Mouse (Mus musculus) forebrain, embryonic 13.5 days (tissue): Measurements from ENCODE around the gene Sh3bgrl3. TPM values are rescaled to one million over a fixed set of nuclear protein-coding genes. Genes with fewer than 3 reads are reported as not detected.
A peak's percentile ranks its signal among the peaks of the same experiment; 100 is the strongest.

ENCODE experiments used
- ATAC-seq: fragments of 200-750 bp; cut with Nextera tagmentation; 2 replicates; pipeline ENCODE4 v1.8.0; 2017
- H3K27ac ChIP-seq: fragments of 300-500 bp; sonication (generic); 2 replicates; pipeline ENCODE4 v1.5.1; 2015; ENCODE audit warnings: inconsistent platforms, mild to moderate bottlenecking, moderate library complexity
- H3K27me3 ChIP-seq: fragments of 300-500 bp; sonication (generic); 2 replicates; pipeline ENCODE4 v1.6.1; 2015; ENCODE audit warnings: mild to moderate bottlenecking, inconsistent platforms
- H3K36me3 ChIP-seq: fragments of 300-500 bp; sonication (generic); 2 replicates; pipeline ENCODE4 v1.6.1; 2015; ENCODE audit warnings: mild to moderate bottlenecking, inconsistent platforms; ENCODE audit not compliant: poor library complexity, severe bottlenecking
- H3K4me1 ChIP-seq: fragments of 300-500 bp; sonication (generic); 2 replicates; pipeline ENCODE4 v1.6.1; 2015; ENCODE audit warnings: inconsistent platforms
- H3K4me2 ChIP-seq: fragments of 300-500 bp; sonication (generic); 2 replicates; pipeline ENCODE4 v1.6.1; 2015; ENCODE audit warnings: inconsistent platforms, mild to moderate bottlenecking, moderate library complexity
- H3K4me3 ChIP-seq: fragments of 300-500 bp; sonication (generic); 2 replicates; pipeline ENCODE4 v1.5.1; 2015; ENCODE audit warnings: mild to moderate bottlenecking, inconsistent platforms
- H3K9ac ChIP-seq: fragments of 300-500 bp; sonication (generic); 2 replicates; pipeline ENCODE4 v1.6.1; 2015; ENCODE audit warnings: mild to moderate bottlenecking, inconsistent platforms
- H3K9me3 ChIP-seq: fragments of 300-500 bp; sonication (generic); replicated peaks from 2 replicates; pipeline ENCODE4 v1.6.1; 2016; ENCODE audit warnings: inconsistent platforms
- WGBS: fragments of 180-500 bp; shearing (Covaris S2); methylation state at CpG from one replicate; pipeline ENCODE4 v1.1.7; 2015; 5-methylcytosine and 5-hydroxymethylcytosine counted together
- polyA plus RNA-seq: library from polyadenylated mRNA; unstranded; fragments of >200 nt; fragmentation: Nextera tagmentation; extraction: Ambion mirVana; gene quantifications from 2 replicates; pipeline ENCODE4 v1.2.1, GENCODE M21; 2015

Gene Sh3bgrl3
- polyA plus RNA-seq, 1 experiment from 2014 or later, result 285 TPM

GRCm38 (mm10) chr4:134126300-134127120, 2.1 kb downstream of the Sh3bgrl3 start:
- no peak overlapping the region for H3K4me2 ChIP-seq
- no peak overlapping the region for H3K27ac ChIP-seq
- no peak for ATAC-seq
- H3K36me3 ChIP-seq, result peaks cover 14% of the 10 kb centered on the region
- H3K27me3 ChIP-seq, result no peaks in the 10 kb centered on the region
- H3K9me3 ChIP-seq, result no peaks in the 10 kb centered on the region
- WGBS, result 89% methylated on average over 21 of the region's 21 CpGs
- H3K9ac ChIP-seq, result peak overlapping the region; percentile 40
- no peak overlapping the region for H3K4me3 ChIP-seq
- peaks cover 21% of the 10 kb centered on the region for H3K4me1 ChIP-seq

- Histone ChIP-seq H3K4me3 (no peak overlapping the region), H3K4me1 (peaks cover 21% of the 10 kb centered on the region), H3K36me3 (peaks cover 5% of the 10 kb centered on the region), H3K9ac (no peak overlapping the region), H3K27me3 (no peaks in the 10 kb centered on the region), H3K9me3 (no peaks in the 10 kb centered on the region), H3K27ac (no peak overlapping the region), H3K4me2 (no peak overlapping the region)
- no peak for ATAC-seq
- WGBS, result 89% methylated on average over 15 of the region's 15 CpGs
Observed at GRCm38 (mm10) chr4:134125383-134126060, 3.1 kb downstream of the Sh3bgrl3 start.

- H3K9ac ChIP-seq, result peak overlapping the region; percentile 16; the same call in 1 of the 2 replicates
Observed at GRCm38 (mm10) chr4:134123680-134124551, 4.7 kb downstream of the Sh3bgrl3 start.

GRCm38 (mm10) chr4:134123147-134123546, 5.4 kb downstream of the Sh3bgrl3 start:
- Histone ChIP-seq H3K4me2 (no peak overlapping the region), H3K4me3 (no peak overlapping the region), H3K27ac (no peak overlapping the region), H3K9ac (no peak overlapping the region), H3K27me3 (no peaks in the 10 kb centered on the region), H3K9me3 (no peaks in the 10 kb centered on the region), H3K4me1 (peaks cover 13% of the 10 kb centered on the region), H3K36me3 (no peaks in the 10 kb centered on the region)
- WGBS, result 94% methylated on average over 6 of the region's 6 CpGs
- ATAC-seq, result no peak

More at GRCm38 (mm10) chr4:134123680-134124551, 4.7 kb downstream of the Sh3bgrl3 start:
- Histone ChIP-seq H3K9me3 (no peaks in the 10 kb centered on the region), H3K4me3 (no peak overlapping the region), H3K4me1 (peaks cover 15% of the 10 kb centered on the region), H3K27me3 (no peaks in the 10 kb centered on the region), H3K4me2 (no peak overlapping the region), H3K27ac (no peak overlapping the region), H3K36me3 (no peaks in the 10 kb centered on the region)
- WGBS, result 28% methylated on average over 17 of the region's 17 CpGs
- ATAC-seq, result no peak

GRCm38 (mm10) chr4:134122281-134122680, 6.3 kb downstream of the Sh3bgrl3 start:
- WGBS, result 59% methylated on average over 3 of the region's 3 CpGs
- no peak overlapping the region for H3K9ac ChIP-seq
- no peaks in the 10 kb centered on the region for H3K36me3 ChIP-seq
- no peak for ATAC-seq
- H3K4me1 ChIP-seq, result peaks cover 5% of the 10 kb centered on the region; the same call in 1 of the 2 replicates
- no peaks in the 10 kb centered on the region for H3K9me3 ChIP-seq
- no peak overlapping the region for H3K4me3 ChIP-seq
- no peak overlapping the region for H3K27ac ChIP-seq
- no peaks in the 10 kb centered on the region for H3K27me3 ChIP-seq
- no peak overlapping the region for H3K4me2 ChIP-seq

- 57% methylated on average over 4 of the region's 4 CpGs for WGBS
- Histone ChIP-seq H3K9me3 (no peaks in the 10 kb centered on the region), H3K9ac (no peak overlapping the region)
Observed at GRCm38 (mm10) chr4:134121571-134121970, 7.0 kb downstream of the Sh3bgrl3 start.

GRCm38 (mm10) chr4:134120916-134121315, 7.7 kb downstream of the Sh3bgrl3 start:
- Histone ChIP-seq H3K4me1 (no peaks in the 10 kb centered on the region), H3K4me2 (no peak overlapping the region), H3K9ac (no peak overlapping the region), H3K9me3 (no peaks in the 10 kb centered on the region), H3K36me3 (no peaks in the 10 kb centered on the region), H3K27ac (no peak overlapping the region), H3K27me3 (no peaks in the 10 kb centered on the region), H3K4me3 (no peak overlapping the region)
- 87% methylated on average over 4 of the region's 4 CpGs for WGBS
- no peak for ATAC-seq

More at GRCm38 (mm10) chr4:134121571-134121970, 7.0 kb downstream of the Sh3bgrl3 start:
- no peaks in the 10 kb centered on the region for H3K36me3 ChIP-seq
- H3K27me3 ChIP-seq, result no peaks in the 10 kb centered on the region
- H3K4me1 ChIP-seq, result no peaks in the 10 kb centered on the region
- H3K27ac ChIP-seq, result no peak overlapping the region
- no peak overlapping the region for H3K4me2 ChIP-seq
- no peak for ATAC-seq
- H3K4me3 ChIP-seq, result no peak overlapping the region

- Histone ChIP-seq H3K9ac (no peak overlapping the region), H3K9me3 (no peaks in the 10 kb centered on the region), H3K36me3 (no peaks in the 10 kb centered on the region), H3K4me2 (no peak overlapping the region), H3K27ac (no peak overlapping the region), H3K27me3 (no peaks in the 10 kb centered on the region), H3K4me3 (no peak overlapping the region), H3K4me1 (no peaks in the 10 kb centered on the region)
- ATAC-seq, result no peak
- 82% methylated on average over 6 of the region's 6 CpGs for WGBS
Observed at GRCm38 (mm10) chr4:134120192-134120805, 8.3 kb downstream of the Sh3bgrl3 start.

- Histone ChIP-seq H3K9me3 (no peaks in the 10 kb centered on the region), H3K27me3 (no peaks in the 10 kb centered on the region), H3K4me1 (no peaks in the 10 kb centered on the region), H3K4me3 (no peak overlapping the region), H3K36me3 (no peaks in the 10 kb centered on the region), H3K4me2 (no peak overlapping the region), H3K27ac (no peak overlapping the region), H3K9ac (0 out of 2 replicates have a peak overlapping the region, but pooled peaks have one; percentile 13)
- 56% methylated on average over 9 of the region's 9 CpGs for WGBS
- no peak for ATAC-seq
Observed at GRCm38 (mm10) chr4:134119644-134120043, 8.9 kb downstream of the Sh3bgrl3 start.

GRCm38 (mm10) chr4:134119042-134119441, 9.5 kb downstream of the Sh3bgrl3 start:
- no peaks in the 10 kb centered on the region for H3K4me1 ChIP-seq
- ATAC-seq, result no peak
- H3K9me3 ChIP-seq, result no peaks in the 10 kb centered on the region
- H3K4me2 ChIP-seq, result no peak overlapping the region
- no peak overlapping the region for H3K27ac ChIP-seq
- H3K4me3 ChIP-seq, result no peak overlapping the region
- no peaks in the 10 kb centered on the region for H3K36me3 ChIP-seq
- H3K27me3 ChIP-seq, result no peaks in the 10 kb centered on the region
- 82% methylated on average over 5 of the region's 5 CpGs for WGBS
- no peak overlapping the region for H3K9ac ChIP-seq

GRCm38 (mm10) chr4:134118126-134118800, 10.3 kb downstream of the Sh3bgrl3 start:
- no peaks in the 10 kb centered on the region for H3K27me3 ChIP-seq
- no peak overlapping the region for H3K9ac ChIP-seq
- H3K36me3 ChIP-seq, result no peaks in the 10 kb centered on the region
- no peaks in the 10 kb centered on the region for H3K9me3 ChIP-seq
- no peak for ATAC-seq
- no peak overlapping the region for H3K27ac ChIP-seq
- peaks cover 3% of the 10 kb centered on the region; the same call in 1 of the 2 replicates for H3K4me1 ChIP-seq
- WGBS, result 71% methylated on average over 14 of the region's 14 CpGs
- no peak overlapping the region for H3K4me2 ChIP-seq
- no peak overlapping the region for H3K4me3 ChIP-seq
